Mouse (Mus musculus): Measurements from ENCODE around the gene Aars.

GRCm38 (mm10) chr8:111053827-111054518 lies 21.0 kb downstream of the Aars start:
- TF ChIP-seq CTCF (IDR thresholded peaks at IDR 0.05; ENCODE audit: low read depth) (0 out of 2 replicates have a peak, but pooled peaks have one; percentile 6), EP300 (IDR thresholded peaks at IDR 0.05; ENCODE audit: low read depth) (no peak)

All from liver, embryonic 14.5 days (tissue).